Mouse (Mus musculus): Measurements from ENCODE around the gene Sft2d2. TPM values are rescaled to one million over a fixed set of nuclear protein-coding genes. Genes with fewer than 3 reads are reported as not detected.

The Sft2d2 gene
- polyA plus RNA-seq, 1 experiment from 2014 or later: 14.1 TPM

- H3K36me3 ChIP-seq (ENCODE audit: control insufficient read depth, insufficient read depth, low read length): no peaks in the 10 kb centered on the region
- peak overlapping the region; percentile 82 for H3K4me3 ChIP-seq (ENCODE audit: low read depth, low read length)
- H3K4me1 ChIP-seq (replicated peaks; ENCODE audit: control insufficient read depth, insufficient read depth, low read length): peaks cover 15% of the 10 kb centered on the region
- no peaks in the 10 kb centered on the region for H3K27me3 ChIP-seq (replicated peaks; ENCODE audit: control insufficient read depth, insufficient read depth, low read length)
- WGBS: 4% methylated on average over 7 of the region's 7 CpGs
- H3K9me3 ChIP-seq (ENCODE audit: control insufficient read depth, low read length): no peaks in the 10 kb centered on the region
- peak overlapping the region; percentile 66; the same call in 1 of the 2 replicates for H3K27ac ChIP-seq (ENCODE audit: low read depth, low read length)
- peak overlapping the region; percentile 88 for H3K4me2 ChIP-seq
- ATAC-seq (replicated peaks; ENCODE audit: low FRiP score) (no peak), DNase-seq (ENCODE audit: low spot score) (no peak)
- peak overlapping the region; percentile 71 for H3K9ac ChIP-seq (ENCODE audit: low read depth, low read length)
These were observed 812 bp downstream of the Sft2d2 start for GRCm38 (mm10) chr1:165193426-165193825.

- Histone ChIP-seq H3K36me3 (ENCODE audit: control insufficient read depth, insufficient read depth, low read length) (no peaks in the 10 kb centered on the region), H3K4me1 (replicated peaks; ENCODE audit: control insufficient read depth, insufficient read depth, low read length) (peaks cover 15% of the 10 kb centered on the region), H3K27ac (ENCODE audit: low read depth, low read length) (no peak overlapping the region), H3K9ac (ENCODE audit: low read depth, low read length) (no peak overlapping the region), H3K4me3 (ENCODE audit: low read depth, low read length) (peak overlapping the region; percentile 82), H3K27me3 (replicated peaks; ENCODE audit: control insufficient read depth, insufficient read depth, low read length) (no peaks in the 10 kb centered on the region), H3K9me3 (ENCODE audit: control insufficient read depth, low read length) (no peaks in the 10 kb centered on the region), H3K4me2 (peak overlapping the region; percentile 88)
- ATAC-seq (replicated peaks; ENCODE audit: low FRiP score) (no peak), DNase-seq (ENCODE audit: low spot score) (no peak)
- 32% methylated on average over 10 of the region's 10 CpGs for WGBS
These were observed 1.4 kb downstream of the Sft2d2 start for GRCm38 (mm10) chr1:165192714-165193264.

- ATAC-seq (replicated peaks; ENCODE audit: low FRiP score) (no peak), DNase-seq (ENCODE audit: low spot score) (no peak)
- Histone ChIP-seq H3K36me3 (ENCODE audit: control insufficient read depth, insufficient read depth, low read length) (no peaks in the 10 kb centered on the region), H3K4me3 (ENCODE audit: low read depth, low read length) (no peak overlapping the region), H3K27ac (ENCODE audit: low read depth, low read length) (no peak overlapping the region), H3K4me2 (no peak overlapping the region), H3K4me1 (replicated peaks; ENCODE audit: control insufficient read depth, insufficient read depth, low read length) (peaks cover 15% of the 10 kb centered on the region), H3K27me3 (replicated peaks; ENCODE audit: control insufficient read depth, insufficient read depth, low read length) (no peaks in the 10 kb centered on the region), H3K9ac (ENCODE audit: low read depth, low read length) (no peak overlapping the region), H3K9me3 (ENCODE audit: control insufficient read depth, low read length) (no peaks in the 10 kb centered on the region)
- 56% methylated on average over 4 of the region's 4 CpGs for WGBS
These were observed 2.1 kb downstream of the Sft2d2 start for GRCm38 (mm10) chr1:165192102-165192501.

- no peak overlapping the region for H3K27ac ChIP-seq (ENCODE audit: low read depth, low read length)
- H3K9ac ChIP-seq (ENCODE audit: low read depth, low read length): no peak overlapping the region
- ATAC-seq (replicated peaks; ENCODE audit: low FRiP score): no peak
- no peaks in the 10 kb centered on the region for H3K9me3 ChIP-seq (ENCODE audit: control insufficient read depth, low read length)
- no peaks in the 10 kb centered on the region for H3K27me3 ChIP-seq (replicated peaks; ENCODE audit: control insufficient read depth, insufficient read depth, low read length)
- peaks cover 15% of the 10 kb centered on the region for H3K4me1 ChIP-seq (replicated peaks; ENCODE audit: control insufficient read depth, insufficient read depth, low read length)
- no peak overlapping the region for H3K4me3 ChIP-seq (ENCODE audit: low read depth, low read length)
- H3K36me3 ChIP-seq (ENCODE audit: control insufficient read depth, insufficient read depth, low read length): no peaks in the 10 kb centered on the region
- DNase-seq (ENCODE audit: low spot score): no peak
- H3K4me2 ChIP-seq: no peak overlapping the region
- 88% methylated on average over 13 of the region's 13 CpGs for WGBS
These were observed 2.6 kb downstream of the Sft2d2 start for GRCm38 (mm10) chr1:165191611-165192010.

GRCm38 (mm10) chr1:165190571-165191273 lies 3.5 kb downstream of the Sft2d2 start:
- Histone ChIP-seq H3K4me1 (replicated peaks; ENCODE audit: control insufficient read depth, insufficient read depth, low read length) (peaks cover 15% of the 10 kb centered on the region), H3K27ac (ENCODE audit: low read depth, low read length) (no peak overlapping the region), H3K4me2 (no peak overlapping the region), H3K9me3 (ENCODE audit: control insufficient read depth, low read length) (no peaks in the 10 kb centered on the region), H3K27me3 (replicated peaks; ENCODE audit: control insufficient read depth, insufficient read depth, low read length) (no peaks in the 10 kb centered on the region), H3K4me3 (ENCODE audit: low read depth, low read length) (no peak overlapping the region), H3K36me3 (ENCODE audit: control insufficient read depth, insufficient read depth, low read length) (no peaks in the 10 kb centered on the region), H3K9ac (ENCODE audit: low read depth, low read length) (no peak overlapping the region)
- WGBS: 85% methylated on average over 10 of the region's 10 CpGs
- DNase-seq (ENCODE audit: low spot score): no peak
- ATAC-seq (replicated peaks; ENCODE audit: low FRiP score): no peak

DNA sequence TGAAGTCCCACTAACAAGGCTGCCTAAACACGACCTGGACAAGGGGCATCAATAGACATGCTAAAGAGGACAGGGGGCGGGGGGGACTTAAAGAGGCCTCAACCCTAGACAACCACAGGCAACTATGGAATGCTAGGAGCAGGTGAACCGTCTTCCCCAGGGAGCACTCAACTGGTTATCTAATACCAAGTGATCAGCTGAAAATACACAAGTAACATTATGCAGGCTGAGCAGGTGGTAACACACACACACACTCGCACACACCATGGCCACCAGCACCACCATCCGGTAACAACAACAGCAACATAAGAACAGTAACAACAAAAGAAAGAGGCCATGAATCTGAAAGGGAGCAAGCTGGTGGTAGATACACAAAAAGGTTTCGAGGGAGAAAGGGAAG lies 4.2 kb downstream of the Sft2d2 start:
- no peaks in the 10 kb centered on the region for H3K36me3 ChIP-seq (ENCODE audit: control insufficient read depth, insufficient read depth, low read length)
- H3K4me3 ChIP-seq (ENCODE audit: low read depth, low read length): no peak overlapping the region
- no peak overlapping the region for H3K27ac ChIP-seq (ENCODE audit: low read depth, low read length)
- H3K9me3 ChIP-seq (ENCODE audit: control insufficient read depth, low read length): no peaks in the 10 kb centered on the region
- 80% methylated on average over 6 of the region's 6 CpGs for WGBS
- H3K9ac ChIP-seq (ENCODE audit: low read depth, low read length): no peak overlapping the region
- no peaks in the 10 kb centered on the region for H3K27me3 ChIP-seq (replicated peaks; ENCODE audit: control insufficient read depth, insufficient read depth, low read length)
- no peak for ATAC-seq (replicated peaks; ENCODE audit: low FRiP score)
- no peak for DNase-seq (ENCODE audit: low spot score)
- peaks cover 13% of the 10 kb centered on the region for H3K4me1 ChIP-seq (replicated peaks; ENCODE audit: control insufficient read depth, insufficient read depth, low read length)
- H3K4me2 ChIP-seq: no peak overlapping the region

- H3K4me3 ChIP-seq (ENCODE audit: low read depth, low read length): no peak overlapping the region
- no peak overlapping the region for H3K4me2 ChIP-seq
- H3K9ac ChIP-seq (ENCODE audit: low read depth, low read length): no peak overlapping the region
- H3K4me1 ChIP-seq (replicated peaks; ENCODE audit: control insufficient read depth, insufficient read depth, low read length): peaks cover 9% of the 10 kb centered on the region; the same call in 1 of the 2 replicates
- DNase-seq (ENCODE audit: low spot score) (no peak), ATAC-seq (replicated peaks; ENCODE audit: low FRiP score) (no peak)
- 0 out of 2 replicates have a peak, but pooled peaks cover 2% of the 10 kb centered on the region for H3K36me3 ChIP-seq (ENCODE audit: control insufficient read depth, insufficient read depth, low read length)
- WGBS: 67% methylated on average over 10 of the region's 10 CpGs
- H3K27ac ChIP-seq (ENCODE audit: low read depth, low read length): no peak overlapping the region; the same call in 1 of the 2 replicates
- H3K27me3 ChIP-seq (replicated peaks; ENCODE audit: control insufficient read depth, insufficient read depth, low read length): no peaks in the 10 kb centered on the region
- H3K9me3 ChIP-seq (ENCODE audit: control insufficient read depth, low read length): no peaks in the 10 kb centered on the region
These were observed 5.2 kb downstream of the Sft2d2 start for GRCm38 (mm10) chr1:165188806-165189580.

DNA sequence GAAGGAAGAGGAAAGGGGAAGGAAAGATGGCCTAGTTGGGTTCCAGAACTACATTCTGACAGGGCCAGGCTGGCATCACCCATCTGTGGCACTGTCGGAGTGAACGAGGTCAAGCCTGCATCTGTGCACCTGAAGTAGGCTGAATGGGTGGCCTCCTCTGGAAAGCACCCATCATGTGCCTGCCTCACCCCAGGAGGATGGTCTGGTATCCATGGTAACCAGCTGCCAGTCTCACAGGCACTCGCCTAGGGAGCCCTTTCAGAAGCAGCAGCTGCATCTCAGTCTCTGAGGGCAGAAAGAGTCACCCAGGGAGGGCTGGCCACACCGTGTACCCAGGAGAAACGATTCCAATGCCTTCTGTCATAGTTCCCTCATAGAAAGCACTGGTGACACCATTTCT lies 6.9 kb downstream of the Sft2d2 start:
- H3K9me3 ChIP-seq (ENCODE audit: control insufficient read depth, low read length): no peaks in the 10 kb centered on the region
- DNase-seq (ENCODE audit: low spot score) (no peak), ATAC-seq (replicated peaks; ENCODE audit: low FRiP score) (no peak)
- no peak overlapping the region for H3K4me2 ChIP-seq
- H3K27me3 ChIP-seq (replicated peaks; ENCODE audit: control insufficient read depth, insufficient read depth, low read length): no peaks in the 10 kb centered on the region
- H3K9ac ChIP-seq (ENCODE audit: low read depth, low read length): no peak overlapping the region
- no peak overlapping the region for H3K27ac ChIP-seq (ENCODE audit: low read depth, low read length)
- WGBS: 63% methylated on average over 5 of the region's 5 CpGs
- H3K4me1 ChIP-seq (replicated peaks; ENCODE audit: control insufficient read depth, insufficient read depth, low read length): 0 out of 2 replicates have a peak, but pooled peaks cover 5% of the 10 kb centered on the region
- H3K36me3 ChIP-seq (ENCODE audit: control insufficient read depth, insufficient read depth, low read length): 0 out of 2 replicates have a peak, but pooled peaks cover 4% of the 10 kb centered on the region
- H3K4me3 ChIP-seq (ENCODE audit: low read depth, low read length): no peak overlapping the region

All from liver, embryonic 11.5 days (tissue).